Mouse (Mus musculus) erythroblast, embryonic 14.5 days (primary cell): ENCODE measurements around the gene Ghrhr.

Source experiments
- GATA1 ChIP-seq: IDR thresholded peaks from 2 replicates; pipeline ENCODE4 v1.6.1; 2012; ENCODE audit warnings: low read length, inconsistent platforms, mixed read lengths
- TAL1 ChIP-seq: IDR thresholded peaks from 3 replicates; pipeline ENCODE4 v1.6.1; 2012; ENCODE audit warnings: low read length, inconsistent platforms, mixed read lengths

GRCm38 (mm10) chr6:55357636-55358031 lies 18.5 kb upstream of the Ghrhr start:
- TF ChIP-seq GATA1, result no peak
- TF ChIP-seq TAL1, result no peak
